Mouse (Mus musculus) NIH3T3 (cell line): Measurements from ENCODE around the gene Lactbl1.

ENCODE experiments used
- DNase-seq: peaks from one replicate; pipeline ENCODE4 v3.0.0-alpha.2; 2012; ENCODE audit warnings: low read depth

The Lactbl1 gene

GRCm38 (mm10) chr4:136622388-136622787 is at the start of gene Lactbl1:
Lactbl1 (plus strand) TSS chr4:136622621.
- DNase-seq: no peak

GRCm38 (mm10) chr4:136581885-136582284 is 40.5 kb upstream of the Lactbl1 start:
- DNase-seq: no peak

GRCm38 (mm10) chr4:136587221-136587827 is 35.1 kb upstream of the Lactbl1 start:
- no peak for DNase-seq

- DNase-seq: no peak
These were observed 34.4 kb upstream of the Lactbl1 start for GRCm38 (mm10) chr4:136588003-136588402.

GRCm38 (mm10) chr4:136592111-136592510 is 30.3 kb upstream of the Lactbl1 start:
- DNase-seq: no peak

GRCm38 (mm10) chr4:136594006-136594405 is 28.4 kb upstream of the Lactbl1 start:
- peak; percentile 54 for DNase-seq

- no peak for DNase-seq
These were observed 27.2 kb upstream of the Lactbl1 start for GRCm38 (mm10) chr4:136595221-136595620.

GRCm38 (mm10) chr4:136598268-136598876 is 24.0 kb upstream of the Lactbl1 start:
- peak; percentile 49 for DNase-seq

- DNase-seq: peak; percentile 13
These were observed 22.6 kb upstream of the Lactbl1 start for GRCm38 (mm10) chr4:136599869-136600268.

GRCm38 (mm10) chr4:136600536-136600935 is 21.9 kb upstream of the Lactbl1 start:
- DNase-seq: no peak

- peak; percentile 72 for DNase-seq
These were observed 20.9 kb upstream of the Lactbl1 start for GRCm38 (mm10) chr4:136601476-136601875.

GRCm38 (mm10) chr4:136602018-136602554 is 20.3 kb upstream of the Lactbl1 start:
- peak; percentile 48 for DNase-seq

GRCm38 (mm10) chr4:136602568-136602967 is 19.9 kb upstream of the Lactbl1 start, which contains the start of gene Kdm1a:
Kdm1a (minus strand) TSS chr4:136602723.
- peak; percentile 96 for DNase-seq

GRCm38 (mm10) chr4:136605756-136606485 is 16.5 kb upstream of the Lactbl1 start:
- DNase-seq: no peak

- no peak for DNase-seq
These were observed 12.0 kb upstream of the Lactbl1 start, which contains the start of gene Tex46 for GRCm38 (mm10) chr4:136610387-136610856. Tex46 (plus strand) TSS chr4:136610437.

GRCm38 (mm10) chr4:136613657-136614056 is 8.8 kb upstream of the Lactbl1 start:
- DNase-seq: peak; percentile 34

GRCm38 (mm10) chr4:136621336-136621735 is 1.1 kb upstream of the Lactbl1 start:
- DNase-seq: peak; percentile 80

GRCm38 (mm10) chr4:136621956-136622355 is 465 bp upstream of the Lactbl1 start:
- DNase-seq: no peak

GRCm38 (mm10) chr4:136626590-136626989 is 4.2 kb downstream of the Lactbl1 start:
- no peak for DNase-seq

GRCm38 (mm10) chr4:136631237-136631994 is 9.0 kb downstream of the Lactbl1 start:
- no peak for DNase-seq

GRCm38 (mm10) chr4:136635995-136636394 is 13.6 kb downstream of the Lactbl1 start:
- DNase-seq: no peak

- DNase-seq: no peak
These were observed 14.1 kb downstream of the Lactbl1 start for GRCm38 (mm10) chr4:136636511-136636910.
